Mouse (Mus musculus): ENCODE measurements around the gene Rufy2. TPM values are rescaled to one million over a fixed set of nuclear protein-coding genes. Genes with fewer than 3 reads are reported as not detected.

Rufy2 gene
- polyA plus RNA-seq, 1 experiment from 2014 or later: 10.9 TPM

GRCm38 (mm10) chr10:62993991-62994390 is 14.0 kb downstream of the Rufy2 start:
- H3K4me3 ChIP-seq (ENCODE audit: inconsistent target): no peak overlapping the region
- no peaks in the 10 kb centered on the region for H3K79me2 ChIP-seq (ENCODE audit: inconsistent target)
- H3K27ac ChIP-seq: no peak overlapping the region
- peaks cover 76% of the 10 kb centered on the region for H3K36me3 ChIP-seq (ENCODE audit: inconsistent target)
- WGBS (ENCODE audit: missing documents): 96% methylated on average over 8 of the region's 9 CpGs

- H3K36me3 ChIP-seq (ENCODE audit: inconsistent target): peaks cover 83% of the 10 kb centered on the region
- H3K27ac ChIP-seq: no peak overlapping the region
- H3K79me2 ChIP-seq (ENCODE audit: inconsistent target): no peaks in the 10 kb centered on the region
- no peak overlapping the region for H3K4me3 ChIP-seq (ENCODE audit: inconsistent target)
- WGBS (ENCODE audit: missing documents): 93% methylated on average over 9 of the region's 9 CpGs
Observed at GRCm38 (mm10) chr10:63000584-63000983, 20.6 kb downstream of the Rufy2 start.

GRCm38 (mm10) chr10:63003252-63003651 is 23.2 kb downstream of the Rufy2 start:
- no peak overlapping the region for H3K27ac ChIP-seq
- 88% methylated on average over 9 of the region's 9 CpGs for WGBS (ENCODE audit: missing documents)
- H3K79me2 ChIP-seq (ENCODE audit: inconsistent target): no peaks in the 10 kb centered on the region
- H3K36me3 ChIP-seq (ENCODE audit: inconsistent target): peaks cover 76% of the 10 kb centered on the region
- H3K4me3 ChIP-seq (ENCODE audit: inconsistent target): no peak overlapping the region

GRCm38 (mm10) chr10:63004556-63004955 is 24.5 kb downstream of the Rufy2 start:
- no peaks in the 10 kb centered on the region for H3K79me2 ChIP-seq (ENCODE audit: inconsistent target)
- no peak overlapping the region for H3K4me3 ChIP-seq (ENCODE audit: inconsistent target)
- 93% methylated on average over 6 of the region's 9 CpGs for WGBS (ENCODE audit: missing documents)
- no peak overlapping the region for H3K27ac ChIP-seq
- peaks cover 70% of the 10 kb centered on the region for H3K36me3 ChIP-seq (ENCODE audit: inconsistent target)

GRCm38 (mm10) chr10:63008193-63008592 is 28.2 kb downstream of the Rufy2 start:
- H3K36me3 ChIP-seq (ENCODE audit: inconsistent target): peaks cover 53% of the 10 kb centered on the region
- no peaks in the 10 kb centered on the region for H3K79me2 ChIP-seq (ENCODE audit: inconsistent target)
- WGBS (ENCODE audit: missing documents): 100% methylated on average over 2 of the region's 3 CpGs
- H3K4me3 ChIP-seq (ENCODE audit: inconsistent target): no peak overlapping the region
- H3K27ac ChIP-seq: no peak overlapping the region

- H3K36me3 ChIP-seq (ENCODE audit: inconsistent target): peaks cover 53% of the 10 kb centered on the region
- H3K27ac ChIP-seq: no peak overlapping the region
- H3K79me2 ChIP-seq (ENCODE audit: inconsistent target): no peaks in the 10 kb centered on the region
- 28% methylated on average over 4 of the region's 4 CpGs for WGBS (ENCODE audit: missing documents)
- H3K4me3 ChIP-seq (ENCODE audit: inconsistent target): no peak overlapping the region
Observed at GRCm38 (mm10) chr10:63010268-63010667, 30.2 kb downstream of the Rufy2 start.

- peaks cover under 1% of the 10 kb centered on the region; the same call in 1 of the 2 replicates for H3K79me2 ChIP-seq (ENCODE audit: inconsistent target)
- H3K27ac ChIP-seq: no peak overlapping the region
- H3K36me3 ChIP-seq (ENCODE audit: inconsistent target): peaks cover 60% of the 10 kb centered on the region
- H3K4me3 ChIP-seq (ENCODE audit: inconsistent target): no peak overlapping the region
- 94% methylated on average over 6 of the region's 6 CpGs for WGBS (ENCODE audit: missing documents)
Observed at GRCm38 (mm10) chr10:63011556-63011955, 31.5 kb downstream of the Rufy2 start.

- Histone ChIP-seq H3K79me2 (ENCODE audit: inconsistent target) (peaks cover 20% of the 10 kb centered on the region), H3K27ac (no peak overlapping the region), H3K4me3 (ENCODE audit: inconsistent target) (no peak overlapping the region), H3K36me3 (ENCODE audit: inconsistent target) (peaks cover 55% of the 10 kb centered on the region)
- WGBS (ENCODE audit: missing documents): 90% methylated on average over 3 of the region's 3 CpGs
Observed at GRCm38 (mm10) chr10:63013476-63013875, 33.5 kb downstream of the Rufy2 start.

- H3K36me3 ChIP-seq (ENCODE audit: inconsistent target): peaks cover 55% of the 10 kb centered on the region
- H3K79me2 ChIP-seq (ENCODE audit: inconsistent target): peaks cover 27% of the 10 kb centered on the region
- WGBS (ENCODE audit: missing documents): 92% methylated on average over 9 of the region's 9 CpGs
- no peak overlapping the region for H3K4me3 ChIP-seq (ENCODE audit: inconsistent target)
- no peak overlapping the region for H3K27ac ChIP-seq
Observed at GRCm38 (mm10) chr10:63014168-63014567, 34.1 kb downstream of the Rufy2 start.

GRCm38 (mm10) chr10:63019304-63019703 is 39.3 kb downstream of the Rufy2 start:
- WGBS (ENCODE audit: missing documents): 89% methylated on average over 6 of the region's 6 CpGs
- H3K36me3 ChIP-seq (ENCODE audit: inconsistent target): peaks cover 29% of the 10 kb centered on the region
- no peak overlapping the region for H3K27ac ChIP-seq
- H3K4me3 ChIP-seq (ENCODE audit: inconsistent target): no peak overlapping the region
- peaks cover 65% of the 10 kb centered on the region for H3K79me2 ChIP-seq (ENCODE audit: inconsistent target)

- H3K79me2 ChIP-seq (ENCODE audit: inconsistent target): peaks cover 63% of the 10 kb centered on the region
- no peak overlapping the region for H3K27ac ChIP-seq
- peaks cover 6% of the 10 kb centered on the region; the same call in 1 of the 2 replicates for H3K36me3 ChIP-seq (ENCODE audit: inconsistent target)
- WGBS (ENCODE audit: missing documents): 11% methylated on average over 4 of the region's 4 CpGs
- peak overlapping the region; percentile 95; the same call in 1 of the 2 replicates for H3K4me3 ChIP-seq (ENCODE audit: inconsistent target)
Observed at GRCm38 (mm10) chr10:63021702-63022101, 41.7 kb downstream of the Rufy2 start.

- H3K36me3 ChIP-seq (ENCODE audit: inconsistent target): peaks cover 2% of the 10 kb centered on the region; the same call in 1 of the 2 replicates
- peak overlapping the region; percentile 53 for H3K27ac ChIP-seq
- H3K4me3 ChIP-seq (ENCODE audit: inconsistent target): peak overlapping the region; percentile 95
- peaks cover 54% of the 10 kb centered on the region for H3K79me2 ChIP-seq (ENCODE audit: inconsistent target)
- WGBS (ENCODE audit: missing documents): under 1% methylated on average over 27 of the region's 27 CpGs
Observed at GRCm38 (mm10) chr10:63022541-63023120, 42.6 kb downstream of the Rufy2 start.

GRCm38 (mm10) chr10:63023121-63023748 is 43.2 kb downstream of the Rufy2 start:
- 1% methylated on average over 57 of the region's 68 CpGs for WGBS (ENCODE audit: missing documents)
- Histone ChIP-seq H3K36me3 (ENCODE audit: inconsistent target) (no peaks in the 10 kb centered on the region), H3K79me2 (ENCODE audit: inconsistent target) (peaks cover 48% of the 10 kb centered on the region)

GRCm38 (mm10) chr10:63023749-63024579 is 43.9 kb downstream of the Rufy2 start, which contains the start of the genes Hnrnph3 and Pbld2:
TSS of gene Hnrnph3 (minus strand) at chr10:63024217.
TSS of gene Pbld2 (plus strand) at chr10:63024315.
- peak within 1 kb of the TSS; percentile 95 for H3K4me3 ChIP-seq (ENCODE audit: inconsistent target)
- H3K79me2 ChIP-seq (ENCODE audit: inconsistent target): peaks cover 41% of the 10 kb centered on the region
- H3K27ac ChIP-seq: peak within 1 kb of the TSS; percentile 87
- whole genome bisulfite sequencing (ENCODE audit: missing documents): under 1% methylated on average over 55 of the region's 69 CpGs
- H3K36me3 ChIP-seq (ENCODE audit: inconsistent target): no peaks in the 10 kb centered on the region

More at GRCm38 (mm10) chr10:63023121-63023748, 43.2 kb downstream of the Rufy2 start:
- Histone ChIP-seq H3K4me3 (ENCODE audit: inconsistent target) (peak overlapping the region; percentile 95), H3K27ac (peak overlapping the region; percentile 53)

GRCm38 (mm10) chr10:63024580-63024910 is 44.5 kb downstream of the Rufy2 start:
- Histone ChIP-seq H3K79me2 (ENCODE audit: inconsistent target) (peaks cover 35% of the 10 kb centered on the region), H3K36me3 (ENCODE audit: inconsistent target) (no peaks in the 10 kb centered on the region), H3K4me3 (ENCODE audit: inconsistent target) (peak overlapping the region; percentile 77), H3K27ac (peak overlapping the region; percentile 87)
- WGBS (ENCODE audit: missing documents): 0% methylated on average over 8 of the region's 8 CpGs

Data from macrophage (primary cell).